Mouse (Mus musculus): Measurements from ENCODE around the gene Zgrf1.

Gene Zgrf1

DNA sequence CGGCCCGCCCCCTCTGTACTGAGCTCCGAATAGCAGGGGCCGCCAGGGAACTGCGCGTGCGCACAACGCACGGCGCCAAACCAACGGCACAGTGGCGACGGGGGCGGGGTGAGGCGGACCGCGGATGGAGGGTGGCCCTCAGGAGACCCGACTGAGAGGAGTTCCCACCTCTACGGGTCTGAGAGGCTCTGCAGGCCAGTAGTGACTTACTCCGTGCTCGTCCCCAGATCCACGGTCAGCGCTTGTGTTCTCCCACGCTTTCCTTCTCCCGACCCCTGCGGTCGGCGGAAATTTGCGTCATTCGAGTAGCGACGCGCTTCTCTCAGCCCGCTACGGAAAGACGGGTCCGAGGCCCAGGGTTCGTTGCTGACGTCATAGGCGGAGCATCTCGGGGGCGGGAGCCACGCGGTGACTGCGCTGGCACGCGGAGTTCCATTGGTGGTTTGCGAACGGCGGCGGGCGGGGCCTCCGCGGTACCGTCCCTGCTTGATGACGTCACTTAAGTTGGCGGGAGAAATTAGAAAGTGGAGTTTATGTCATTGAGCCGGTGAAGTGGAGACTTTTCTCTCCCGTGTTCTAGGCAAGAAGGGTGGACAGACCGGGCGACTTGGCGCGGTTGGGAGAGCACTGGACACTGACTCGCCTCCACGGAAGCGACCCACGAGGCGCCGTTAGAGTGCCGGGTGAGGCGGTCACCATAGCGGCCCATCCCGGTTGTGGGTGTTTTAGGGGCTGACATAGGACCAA is at the start of gene Zgrf1, which contains the start of gene Larp7:
Gene Zgrf1, plus strand, starts transcription at position 517 of the 747 bp plus-strand sequence.
Gene Larp7, minus strand, starts transcription at position 377 of the 747 bp plus-strand sequence.
- DNase-seq (ENCODE audit: low spot score), result peak; percentile 99

GRCm38 (mm10) chr3:127507878-127508783 is 45.2 kb upstream of the Zgrf1 start:
- DNase-seq (ENCODE audit: low spot score), result no peak

DNA sequence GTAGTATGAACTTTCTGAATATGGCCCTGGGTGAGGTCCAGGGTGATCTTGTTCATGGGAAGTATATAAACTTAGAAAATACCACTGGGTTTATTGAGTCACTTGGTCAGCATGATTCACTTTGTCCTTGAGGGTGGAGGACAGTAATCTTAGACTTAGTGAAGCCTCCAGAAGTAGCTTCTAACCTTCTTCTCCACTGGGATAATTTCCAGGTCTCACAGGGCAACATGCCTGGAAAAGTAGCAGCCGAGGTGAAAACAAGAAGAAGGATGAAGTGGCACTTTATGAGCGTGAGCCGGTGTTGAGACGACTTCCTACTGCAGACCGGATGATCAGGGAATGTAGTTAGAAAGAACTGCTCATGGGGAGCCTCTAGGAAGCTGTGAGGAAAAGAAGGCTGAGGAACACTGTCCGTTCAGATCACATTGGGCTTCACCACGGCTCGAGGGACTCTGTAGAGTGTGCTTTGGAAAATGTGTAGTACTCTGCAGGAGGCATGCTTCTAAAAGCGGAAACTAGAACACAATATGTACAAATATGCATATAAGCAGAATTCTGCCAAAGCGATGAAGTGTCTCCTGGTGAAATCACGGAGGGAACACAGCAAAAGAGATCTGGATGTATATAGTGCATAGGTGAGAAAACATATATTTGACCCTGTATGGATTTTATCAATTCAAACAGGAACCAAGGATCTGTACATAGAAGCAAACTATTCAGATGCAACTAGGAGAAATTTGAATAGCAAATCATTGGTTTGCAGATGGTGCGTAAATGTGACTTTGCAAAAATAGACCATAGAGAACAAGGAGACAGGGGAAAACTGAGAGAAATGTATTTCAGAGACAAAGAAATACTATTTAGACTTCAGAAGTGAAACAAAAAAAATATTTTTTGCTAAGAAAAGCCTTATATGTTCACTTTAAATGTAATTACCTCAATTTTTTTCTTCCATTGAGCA is 41.2 kb upstream of the Zgrf1 start:
- DNase-seq (ENCODE audit: low spot score), result no peak

GRCm38 (mm10) chr3:127512794-127513335 is 40.4 kb upstream of the Zgrf1 start:
- no peak for DNase-seq (ENCODE audit: low spot score)

GRCm38 (mm10) chr3:127513699-127514098 is 39.6 kb upstream of the Zgrf1 start:
- DNase-seq (ENCODE audit: low spot score), result no peak

- no peak for DNase-seq (ENCODE audit: low spot score)
Observed at GRCm38 (mm10) chr3:127515251-127515650, 38.0 kb upstream of the Zgrf1 start.

DNA sequence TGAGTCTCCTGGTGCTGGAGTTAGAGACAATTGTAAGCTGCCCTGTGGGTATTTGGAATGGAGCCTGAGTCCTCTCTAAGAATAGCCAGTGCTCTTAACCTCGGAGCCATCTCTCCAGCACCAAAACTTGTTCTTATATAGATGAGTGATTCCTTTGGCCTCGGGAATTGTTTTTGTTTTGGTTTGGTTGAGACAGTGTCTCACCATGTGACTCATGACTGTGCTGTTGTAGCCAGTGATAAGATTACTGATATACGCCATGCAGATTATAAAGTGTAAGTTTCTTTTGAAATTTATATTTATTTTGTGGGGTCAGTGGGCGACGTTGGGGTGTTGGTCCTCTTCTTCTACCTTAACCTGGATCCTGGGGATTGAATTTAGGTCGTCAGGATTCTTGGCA is 33.0 kb upstream of the Zgrf1 start:
- no peak for DNase-seq (ENCODE audit: low spot score)

DNA sequence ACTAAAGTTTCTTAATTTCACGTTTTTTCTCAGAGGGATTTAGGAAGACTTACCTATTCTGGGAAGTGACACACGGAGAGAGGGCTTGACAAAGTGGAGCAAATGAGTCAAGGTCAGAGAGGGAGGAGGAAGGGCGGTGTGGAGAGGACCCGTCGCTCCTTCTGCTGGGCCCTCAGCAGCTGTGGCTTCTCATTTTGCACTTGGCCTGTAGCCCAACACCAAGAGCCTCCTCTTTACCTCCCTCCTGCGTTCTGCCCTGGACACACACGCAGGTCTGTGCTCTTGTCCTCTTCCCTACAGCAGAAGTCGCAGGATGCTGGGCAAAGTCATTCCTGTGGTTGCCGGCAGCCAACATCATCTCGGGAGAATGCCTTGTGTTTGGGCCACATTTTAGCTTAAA is 32.1 kb upstream of the Zgrf1 start:
- no peak for DNase-seq (ENCODE audit: low spot score)

DNA sequence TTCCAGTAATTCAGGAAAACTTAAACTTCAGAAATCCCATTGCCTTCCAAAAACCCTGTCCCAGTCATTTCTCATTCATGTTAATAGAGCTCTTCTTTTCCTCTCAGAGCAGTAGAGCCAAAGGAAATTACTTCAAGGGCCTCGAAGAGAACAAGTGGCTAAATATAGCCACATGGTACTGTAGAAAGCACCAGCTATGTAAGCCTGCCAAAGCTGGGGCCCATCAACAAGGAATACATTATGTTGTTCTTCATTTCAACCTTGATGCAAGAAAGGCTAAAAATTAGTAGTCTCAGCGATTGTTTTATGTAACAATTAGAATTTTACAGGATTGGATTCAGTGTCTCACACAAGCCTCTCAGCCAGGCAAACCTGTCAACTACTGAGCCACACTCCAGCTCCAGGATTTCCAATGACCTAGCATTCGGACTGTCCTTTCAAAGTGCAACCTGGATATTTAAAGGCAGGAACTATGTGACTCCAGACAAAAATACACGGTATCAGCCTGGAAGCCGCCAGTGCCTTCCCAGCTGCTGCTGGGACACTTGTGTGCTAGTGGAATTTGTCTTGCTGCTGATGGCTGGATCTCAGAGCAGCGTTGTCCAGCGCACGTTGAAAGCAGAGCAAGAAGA is 28.0 kb upstream of the Zgrf1 start:
- no peak for DNase-seq (ENCODE audit: low spot score)

DNA sequence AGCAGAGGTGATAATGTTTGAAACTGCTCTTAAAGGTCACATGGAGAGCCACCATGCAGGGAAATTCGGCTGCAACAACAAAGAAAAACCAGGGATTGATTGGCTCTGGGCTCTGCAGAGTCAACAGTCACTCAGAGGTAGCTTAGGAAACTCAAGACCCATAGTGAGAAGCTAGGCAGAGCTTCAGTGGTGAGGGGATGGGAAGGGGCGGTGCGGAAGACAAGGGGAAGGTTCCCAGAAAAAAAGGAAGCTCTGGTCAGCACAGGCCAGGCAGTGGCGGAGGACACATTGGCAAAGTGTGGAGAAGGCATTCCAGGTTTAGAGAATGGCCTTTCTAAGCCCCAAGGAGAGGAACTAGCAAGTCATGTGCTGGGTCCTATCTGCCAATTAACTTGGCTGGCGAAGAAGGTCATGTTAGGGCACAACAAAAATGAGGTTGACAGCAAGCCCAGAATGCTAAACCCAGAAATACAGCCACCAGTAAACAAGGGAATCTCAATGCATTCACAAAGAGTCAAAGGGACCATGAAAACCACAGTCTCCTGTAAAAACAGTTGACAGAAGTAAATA is 25.7 kb upstream of the Zgrf1 start:
- no peak for DNase-seq (ENCODE audit: low spot score)

DNA sequence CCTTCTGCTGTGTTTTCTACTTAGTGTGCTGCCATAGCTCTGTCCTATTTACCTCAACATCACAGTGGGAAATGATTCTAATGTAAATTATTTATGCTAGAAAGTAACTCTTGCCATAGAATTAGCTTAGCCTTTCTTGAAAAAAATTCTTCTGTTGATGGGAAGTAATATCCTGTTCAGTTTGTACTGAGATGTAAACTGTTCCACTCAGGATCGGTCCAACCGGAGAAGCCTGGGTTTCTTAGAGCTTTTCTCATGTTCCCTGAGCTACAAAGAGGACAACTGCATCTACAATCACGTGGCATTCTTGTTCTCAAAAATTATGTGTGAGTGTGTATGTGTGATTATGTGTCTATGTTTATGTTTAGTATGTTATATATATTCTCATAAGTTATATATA is 24.1 kb upstream of the Zgrf1 start:
- DNase-seq (ENCODE audit: low spot score), result no peak

DNA sequence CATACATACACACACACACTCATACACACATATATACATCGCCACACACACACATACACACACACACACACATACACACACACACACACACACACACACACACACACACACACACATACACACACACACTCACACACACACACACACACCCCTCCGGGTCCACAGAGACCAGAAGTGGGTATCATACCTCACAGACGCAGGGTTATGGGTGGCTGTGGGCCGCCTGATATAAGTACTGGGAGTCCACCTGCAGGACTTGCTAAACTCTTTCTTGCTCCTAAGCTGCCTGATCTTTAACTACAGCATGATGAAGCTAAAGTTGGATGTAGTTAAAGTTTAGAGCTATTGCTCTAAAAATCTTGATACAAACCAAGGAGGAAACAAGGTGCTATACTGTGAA is 23.5 kb upstream of the Zgrf1 start:
- no peak for DNase-seq (ENCODE audit: low spot score)

DNA sequence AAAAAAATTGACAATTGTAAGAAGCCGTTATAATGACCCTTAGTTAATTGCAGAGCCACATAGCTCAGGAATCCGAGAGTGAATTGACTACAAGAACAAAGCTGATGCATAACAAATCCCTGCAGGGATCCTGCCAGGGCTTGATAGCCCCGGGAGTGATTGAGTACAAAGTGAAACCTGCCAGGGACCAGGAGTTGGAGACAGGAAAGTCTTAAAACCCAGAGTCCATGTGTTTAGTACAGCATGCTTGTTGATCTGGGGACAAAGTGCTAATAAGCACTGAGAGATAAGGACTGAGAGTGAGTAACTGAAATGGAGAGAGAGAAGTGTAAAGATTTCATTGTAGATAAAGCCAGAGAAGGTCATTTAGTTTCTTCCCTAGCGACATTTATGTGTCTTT is 23.0 kb upstream of the Zgrf1 start:
- no peak for DNase-seq (ENCODE audit: low spot score)

DNA sequence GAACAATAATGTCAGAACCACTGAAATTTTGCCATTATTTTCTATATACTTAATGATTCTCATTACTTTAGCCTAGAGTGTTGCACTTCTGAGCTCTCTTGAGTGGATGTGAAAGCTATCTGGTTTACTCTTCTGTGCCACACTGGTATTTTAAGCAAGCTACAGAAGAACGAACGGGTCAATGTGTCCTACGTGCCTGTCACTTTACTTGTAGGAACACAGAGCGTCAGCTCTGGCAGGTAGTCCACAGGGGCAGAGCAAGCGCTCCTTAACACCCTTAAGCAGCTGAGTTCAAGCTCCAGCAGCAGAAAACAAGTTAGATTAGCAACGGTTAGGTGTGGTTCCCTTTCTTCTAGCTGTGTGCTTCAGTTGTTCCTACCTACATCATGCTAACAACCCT is 14.1 kb upstream of the Zgrf1 start:
- DNase-seq (ENCODE audit: low spot score), result no peak

DNA sequence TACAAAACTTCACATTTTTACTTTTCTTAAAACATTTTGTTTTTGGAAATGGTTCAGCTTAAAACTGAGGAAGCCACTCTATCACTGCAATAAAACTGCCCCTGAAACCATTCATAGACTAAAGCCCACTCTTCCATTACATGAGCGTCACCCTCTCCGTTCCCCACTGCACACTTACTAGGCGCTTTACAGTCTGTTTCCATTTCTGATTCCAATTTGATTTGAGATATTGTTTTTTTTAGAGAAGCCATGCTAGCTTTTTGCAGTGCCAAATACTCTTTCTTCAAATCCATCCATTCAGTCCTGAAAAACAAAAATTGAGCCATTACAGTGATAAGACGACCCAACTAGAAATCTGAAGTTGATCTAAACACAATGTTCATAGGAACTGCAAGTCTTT is 9.3 kb upstream of the Zgrf1 start:
- no peak for DNase-seq (ENCODE audit: low spot score)

DNA sequence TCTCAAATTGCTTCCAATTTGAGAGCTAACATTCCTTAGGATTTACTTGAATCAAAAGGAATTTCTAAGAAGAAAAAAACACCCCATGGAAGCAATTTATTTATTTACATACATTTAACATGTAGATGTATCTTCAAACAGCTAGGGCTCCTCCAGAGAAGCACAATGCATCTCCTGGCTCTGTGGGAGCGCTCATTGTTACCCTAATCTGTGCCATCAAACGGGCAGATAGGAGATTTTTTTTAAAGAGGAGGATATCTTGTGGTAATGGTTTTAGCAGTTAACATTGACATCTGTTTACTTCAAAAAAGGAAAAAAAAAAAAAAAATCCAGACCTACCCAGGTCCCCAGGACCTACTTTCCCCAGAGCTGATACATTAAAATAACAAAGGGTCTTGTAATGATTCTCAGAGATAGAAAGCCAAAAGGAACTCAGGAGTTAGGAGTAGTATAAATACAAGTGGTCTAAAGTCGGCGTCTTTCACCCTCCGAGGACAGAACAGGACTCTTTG is 8.6 kb upstream of the Zgrf1 start:
- no peak for DNase-seq (ENCODE audit: low spot score)

GRCm38 (mm10) chr3:127547882-127548281 is 5.4 kb upstream of the Zgrf1 start:
- DNase-seq (ENCODE audit: low spot score), result peak; percentile 18

- DNase-seq (ENCODE audit: low spot score), result no peak
Observed at GRCm38 (mm10) chr3:127552434-127552972, 786 bp upstream of the Zgrf1 start.

- DNase-seq (ENCODE audit: low spot score), result no peak
Observed at GRCm38 (mm10) chr3:127553720-127554043, 393 bp downstream of the Zgrf1 start.

GRCm38 (mm10) chr3:127554723-127555122 is 1.4 kb downstream of the Zgrf1 start:
- DNase-seq (ENCODE audit: low spot score), result no peak

GRCm38 (mm10) chr3:127558201-127558600 is 4.9 kb downstream of the Zgrf1 start:
- no peak for DNase-seq (ENCODE audit: low spot score)
